Mouse (Mus musculus) adrenal gland, postnatal 36 days (tissue): Measurements from ENCODE around the gene St13. TPM values are rescaled to one million over a fixed set of nuclear protein-coding genes. Genes with fewer than 3 reads are reported as not detected.

Experiments used
- DNase-seq, 2 experiments: peaks; one replicate each; pipeline ENCODE4 v3.0.0; 2021; ENCODE audit warnings: mixed read lengths in 1 of 2
- total RNA-seq, 2 experiments: library from RNA; stranded (reverse); gene quantifications; 2 replicates each; pipeline ENCODE4 v1.2.3; 2021

St13 gene
- total RNA-seq, 2 experiments from 2014 or later, result 223 to 268 TPM

DNA sequence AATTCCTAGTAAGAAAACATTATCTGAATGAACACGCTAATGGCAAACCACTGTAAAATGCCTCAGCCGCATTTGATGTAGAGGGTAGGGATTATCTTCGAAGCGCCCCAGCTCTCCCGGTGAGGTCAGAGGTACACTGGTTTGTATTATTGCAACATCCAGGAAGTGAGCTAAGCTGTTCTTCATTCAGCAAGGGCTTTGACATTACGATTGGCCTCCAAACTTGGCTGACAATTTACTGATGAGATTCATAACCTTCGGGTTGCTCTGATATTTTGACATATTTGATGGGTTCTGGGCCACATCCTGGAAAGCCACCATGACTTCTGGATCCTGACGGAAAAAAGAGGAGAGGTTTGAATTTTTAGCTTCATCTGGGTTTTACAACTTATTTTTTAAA, 34.6 kb downstream of the St13 start:
- DNase-seq, result peak; percentile 44 to 58

DNA sequence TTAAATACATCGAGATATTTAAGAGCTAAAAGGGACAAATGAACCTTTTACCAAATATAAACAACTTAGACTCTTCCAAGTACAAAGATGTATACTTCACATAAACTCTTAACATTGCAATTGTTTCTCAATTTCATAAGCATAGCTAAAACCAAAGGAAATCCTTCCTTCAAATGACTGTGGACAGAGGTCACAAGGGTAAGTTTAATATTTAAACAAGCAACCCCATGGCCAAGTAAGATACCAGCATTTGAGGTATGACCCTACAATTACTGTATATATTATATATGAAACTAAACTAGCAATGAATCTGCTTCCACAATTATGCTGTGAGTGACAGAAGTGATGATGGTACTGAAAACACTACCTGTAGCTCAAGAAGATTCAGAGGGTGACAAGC, 35.6 kb downstream of the St13 start:
- no peak for DNase-seq

DNA sequence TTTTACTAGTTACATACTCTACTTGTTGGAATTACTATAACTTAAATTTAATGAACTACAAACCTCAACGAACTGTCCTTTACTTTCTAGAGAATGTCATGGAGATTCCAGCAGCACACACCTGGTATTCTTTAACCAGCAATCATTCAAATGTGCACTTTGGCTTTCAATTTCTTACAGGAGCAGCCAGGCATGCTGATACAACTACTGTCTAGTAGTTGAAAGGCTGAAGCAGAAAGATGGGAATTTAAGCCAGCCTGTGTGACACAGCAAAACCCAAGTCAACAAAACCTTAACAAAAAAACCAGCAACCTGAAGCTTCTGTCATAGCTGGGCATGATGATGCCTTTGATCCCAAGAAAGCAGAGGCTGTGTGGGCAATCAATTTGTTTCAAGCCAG, 37.4 kb downstream of the St13 start:
- DNase-seq, result no peak

DNA sequence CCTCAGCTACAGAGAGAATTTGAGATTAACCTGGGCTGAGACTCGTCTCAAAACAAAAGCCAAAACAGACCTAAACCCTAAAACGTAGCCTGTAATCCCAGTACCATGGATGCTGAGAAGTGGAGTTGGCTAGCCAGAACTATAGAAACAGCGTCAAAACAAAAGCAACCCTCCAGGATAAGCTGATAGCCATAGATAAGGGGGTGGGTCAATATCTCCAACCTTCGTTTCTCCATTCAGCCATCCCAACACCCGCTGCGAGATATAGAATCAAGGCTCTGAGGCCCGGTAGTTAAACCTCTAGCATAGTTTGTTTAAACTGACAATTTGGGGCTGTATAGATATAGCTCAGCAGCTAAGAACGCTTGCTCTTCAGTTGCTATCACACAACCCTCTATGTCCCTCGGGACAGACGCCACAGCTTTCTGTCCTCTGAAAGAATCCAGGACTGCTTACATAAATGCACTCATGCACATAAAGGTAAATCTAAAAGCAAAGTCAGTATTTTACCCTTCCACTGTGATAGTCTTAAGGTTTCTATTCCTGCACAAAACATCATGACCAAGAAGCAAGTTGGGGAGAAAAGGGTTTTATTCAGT, 38.4 kb downstream of the St13 start:
- DNase-seq, result no peak

DNA sequence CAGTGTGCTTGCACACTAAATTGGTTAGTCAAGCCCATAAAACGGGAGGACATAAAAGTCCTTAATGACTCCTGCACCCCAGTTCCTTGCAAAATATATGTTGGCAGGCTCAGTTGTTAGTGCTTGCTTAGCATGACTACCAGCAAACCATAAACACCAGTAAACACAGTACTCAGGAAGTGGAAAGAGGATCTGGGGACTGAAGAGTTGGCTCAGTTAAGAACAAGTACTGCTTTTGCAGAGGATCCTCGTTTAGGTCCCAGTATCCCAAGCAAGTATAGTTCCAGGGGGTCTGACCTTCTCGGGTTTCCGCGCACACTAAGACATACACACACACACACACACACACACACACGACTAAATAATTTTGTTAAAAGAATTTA, 38.9 kb downstream of the St13 start:
- DNase-seq, result peak in 1 of 2 experiments; percentile 9

DNA sequence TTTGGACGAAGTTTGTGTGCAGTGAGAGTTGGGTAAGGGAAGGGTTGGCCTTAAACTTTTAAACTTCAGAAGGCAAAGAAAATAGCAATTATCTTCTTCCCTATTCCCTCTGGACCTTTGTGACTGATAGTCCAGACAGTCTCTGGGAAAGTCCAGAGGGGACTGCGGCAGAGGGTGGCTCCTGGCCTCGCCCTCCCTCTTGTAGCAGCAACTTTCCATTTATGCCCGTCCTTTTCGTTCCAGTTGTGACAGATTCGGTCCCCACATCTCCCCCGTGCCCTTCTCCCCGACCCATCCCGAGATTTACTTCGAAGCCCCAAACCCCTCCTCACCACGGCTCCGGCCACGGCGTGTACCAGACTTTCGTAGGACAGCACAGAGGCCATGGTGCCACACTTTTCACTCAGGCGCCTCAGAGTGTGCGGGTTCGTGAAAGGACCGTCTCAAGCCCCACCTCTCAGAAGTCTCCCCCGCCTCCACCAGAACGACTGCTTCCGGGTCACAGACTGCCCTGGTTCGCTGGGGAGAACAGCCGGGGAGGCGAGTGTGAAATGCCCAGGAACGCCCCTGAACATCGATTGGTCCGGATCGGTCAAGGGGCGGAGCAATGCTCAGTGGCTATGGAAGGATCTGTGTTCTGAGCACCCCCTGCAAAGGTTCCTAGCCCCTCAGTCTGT, 39.4 kb downstream of the St13 start, which contains the start of gene Slc25a17:
Gene Slc25a17, minus strand, starts transcription at position 468 of the 677 bp plus-strand sequence.
- peak; percentile 97 to 98 for DNase-seq

DNA sequence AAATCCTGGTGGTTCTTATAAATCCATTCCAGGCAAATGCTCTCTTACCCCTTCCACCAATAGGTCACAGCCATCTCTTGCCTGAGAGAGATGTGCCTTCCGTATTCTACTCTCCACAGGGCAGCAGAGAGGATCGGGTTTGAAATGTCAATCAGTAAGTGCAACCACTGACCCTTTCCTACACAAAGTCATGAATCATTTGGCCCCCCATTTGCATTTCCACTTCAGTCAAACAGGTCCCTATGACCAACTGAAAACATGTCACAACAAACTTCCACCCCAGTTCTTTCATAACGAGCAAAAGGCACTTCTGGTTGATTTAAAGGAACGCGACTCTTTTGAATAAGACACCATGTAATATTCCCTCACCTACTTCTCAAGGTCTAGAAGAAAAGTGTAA, 40.5 kb downstream of the St13 start:
- no peak for DNase-seq

DNA sequence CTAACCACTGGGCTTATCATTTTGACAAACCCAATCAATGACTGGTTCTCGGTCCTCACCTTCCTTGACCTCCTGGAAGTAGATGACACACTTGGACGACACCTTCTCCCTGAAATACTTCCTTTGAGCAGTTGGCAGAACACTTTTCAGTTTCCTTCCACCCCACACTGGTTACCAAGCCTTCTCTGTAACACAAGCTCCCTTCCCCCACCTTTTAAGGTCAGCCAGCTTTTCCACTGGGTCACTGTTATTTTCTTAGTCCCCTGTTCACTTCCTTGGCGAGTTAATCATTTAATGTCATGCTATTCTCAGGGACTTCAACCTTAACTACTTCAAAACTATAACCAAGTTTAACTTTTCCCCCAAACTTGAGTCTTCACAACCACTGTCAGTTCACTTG, 40.9 kb downstream of the St13 start:
- no peak for DNase-seq

DNA sequence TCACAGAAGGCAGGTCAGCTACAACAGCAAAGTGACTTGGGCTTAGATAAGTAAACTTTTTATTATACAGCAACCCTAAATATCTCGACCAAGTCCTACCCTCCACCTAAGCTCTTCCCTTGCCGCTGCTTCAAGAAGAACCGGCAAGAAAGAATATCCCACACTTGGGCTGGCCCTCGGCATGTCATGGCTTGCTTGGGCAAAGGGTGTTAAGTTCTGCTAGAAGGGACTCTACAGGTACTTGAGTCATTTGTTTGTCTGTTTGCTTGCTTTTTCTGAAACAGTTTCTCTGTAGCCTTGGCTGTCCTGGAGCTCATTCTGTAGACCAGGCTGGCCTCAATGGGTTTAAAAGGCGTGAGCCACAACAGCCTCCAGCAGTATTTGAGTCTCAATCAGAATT, 42.9 kb downstream of the St13 start:
- DNase-seq, result no peak

DNA sequence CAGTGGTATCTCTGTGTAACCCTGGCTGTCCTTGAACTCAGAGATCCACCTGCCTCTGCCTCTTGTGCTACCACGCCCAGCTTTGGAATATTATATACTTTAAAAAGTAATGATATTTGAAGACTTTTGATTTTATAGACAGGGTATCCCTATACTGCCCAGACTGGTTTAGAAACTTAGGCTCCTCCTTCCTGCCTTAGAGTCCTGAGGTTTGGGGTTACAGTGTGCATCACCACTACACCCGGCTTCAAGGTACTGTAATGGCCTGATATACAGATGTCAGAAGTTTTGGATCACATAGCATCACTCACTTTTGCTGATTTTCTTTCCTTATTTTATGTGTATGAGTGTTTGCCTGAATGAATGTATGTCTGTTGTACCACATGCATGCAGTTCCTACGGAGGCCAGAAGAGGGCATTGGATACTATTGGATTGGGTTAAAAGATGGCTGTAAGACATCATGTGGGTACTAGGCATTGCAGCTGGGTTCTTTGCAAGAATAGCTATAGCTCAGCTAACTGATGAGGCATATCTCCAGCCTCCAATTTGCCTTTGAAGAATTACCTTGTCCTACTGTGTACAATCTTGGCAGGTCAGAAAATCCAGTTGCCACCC, 44.6 kb downstream of the St13 start:
- DNase-seq, result peak; percentile 64 to 72

DNA sequence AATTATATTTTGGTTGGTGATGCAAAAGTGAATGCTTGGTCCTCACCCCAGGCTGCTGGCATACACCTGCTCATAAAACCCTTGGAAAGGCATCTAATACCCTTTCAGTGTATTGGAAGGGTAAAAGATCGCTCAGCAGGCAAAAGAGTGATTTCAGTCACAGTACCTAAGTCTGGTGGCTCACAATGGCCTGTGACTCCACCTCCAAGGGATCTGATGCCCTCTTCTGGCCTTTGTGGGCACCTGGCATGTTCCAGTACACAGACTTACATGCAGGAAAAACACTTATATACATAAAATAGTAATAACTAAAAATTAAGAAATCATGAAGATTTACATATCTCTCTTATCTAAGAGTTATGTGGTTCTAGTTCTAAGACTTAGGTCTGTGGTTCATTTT, 47.2 kb downstream of the St13 start:
- peak; percentile 32 to 33 for DNase-seq

DNA sequence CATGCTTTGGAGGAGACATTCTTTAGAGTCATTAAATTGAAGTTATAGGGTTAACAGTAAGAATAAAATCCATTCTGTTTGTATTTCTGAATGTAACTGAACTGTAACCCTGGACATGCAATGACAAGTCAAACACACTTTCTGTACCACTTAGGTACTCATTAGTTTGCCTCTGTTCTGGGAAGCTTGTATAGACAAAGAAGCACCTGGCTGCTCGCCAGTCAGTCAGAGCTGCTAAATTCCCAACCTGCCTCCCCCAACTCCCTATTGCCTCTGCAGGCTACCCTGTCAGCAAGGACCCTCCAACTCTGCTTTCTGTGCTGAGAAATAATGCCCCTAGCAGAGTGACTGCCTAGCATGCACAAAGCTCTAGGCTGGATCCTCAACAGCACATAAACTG, 49.5 kb downstream of the St13 start:
- no peak for DNase-seq

DNA sequence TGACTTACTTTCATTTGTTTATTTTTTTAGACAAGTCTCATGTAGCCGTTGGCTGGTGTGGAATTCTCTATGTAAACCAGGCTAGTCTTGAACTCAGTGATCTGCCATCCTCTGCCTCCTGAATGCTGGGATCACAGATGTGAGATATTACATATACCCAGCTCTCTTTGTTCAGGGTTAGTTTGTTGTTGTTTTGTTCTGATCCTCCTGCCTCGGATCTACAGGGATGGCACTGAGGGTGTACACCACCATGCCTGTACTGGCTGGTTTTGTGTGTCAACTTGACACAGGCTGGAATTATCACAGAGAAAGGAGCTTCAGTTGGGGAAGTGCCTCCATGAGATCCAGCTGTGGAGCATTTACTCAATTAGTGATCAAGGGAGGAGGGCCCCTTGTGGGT, 51.5 kb downstream of the St13 start:
- DNase-seq, result no peak

DNA sequence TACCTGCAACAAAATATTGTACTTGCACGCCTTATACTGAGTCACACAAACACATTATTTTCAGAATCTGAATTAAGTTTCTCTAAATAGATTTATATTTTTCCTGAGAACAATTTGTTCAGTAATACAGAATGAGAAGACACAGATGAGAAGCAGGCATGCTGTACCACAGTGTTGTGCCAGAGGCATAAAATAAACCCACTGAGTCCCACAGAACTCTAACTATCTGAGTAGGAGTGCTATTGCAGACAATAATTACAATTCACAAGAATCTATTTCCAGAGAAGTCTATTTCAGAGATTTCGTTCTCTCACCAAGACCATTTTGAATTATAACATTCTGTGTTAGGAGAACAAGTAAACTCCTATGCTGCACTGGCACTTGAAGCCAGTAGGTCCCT, 52.4 kb downstream of the St13 start:
- no peak for DNase-seq

DNA sequence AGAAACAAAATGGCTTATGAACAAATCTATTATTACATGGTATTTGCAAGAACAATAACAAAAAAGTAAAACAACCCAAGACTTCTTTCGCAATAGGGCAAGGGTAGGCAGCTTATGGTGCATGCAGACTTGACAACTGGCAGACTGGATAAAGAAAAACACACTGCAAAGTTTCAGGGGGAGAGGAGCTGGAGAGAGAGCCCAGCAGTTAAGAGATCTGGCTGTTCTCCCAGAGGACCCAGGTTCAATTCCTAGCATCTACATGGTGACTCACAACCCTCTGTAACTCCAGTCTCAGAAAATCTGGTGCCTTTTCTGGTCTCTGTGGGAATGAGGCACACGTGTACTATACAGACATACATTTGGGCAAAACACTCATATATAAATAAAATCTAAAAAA, 58.5 kb downstream of the St13 start:
- DNase-seq, result no peak

DNA sequence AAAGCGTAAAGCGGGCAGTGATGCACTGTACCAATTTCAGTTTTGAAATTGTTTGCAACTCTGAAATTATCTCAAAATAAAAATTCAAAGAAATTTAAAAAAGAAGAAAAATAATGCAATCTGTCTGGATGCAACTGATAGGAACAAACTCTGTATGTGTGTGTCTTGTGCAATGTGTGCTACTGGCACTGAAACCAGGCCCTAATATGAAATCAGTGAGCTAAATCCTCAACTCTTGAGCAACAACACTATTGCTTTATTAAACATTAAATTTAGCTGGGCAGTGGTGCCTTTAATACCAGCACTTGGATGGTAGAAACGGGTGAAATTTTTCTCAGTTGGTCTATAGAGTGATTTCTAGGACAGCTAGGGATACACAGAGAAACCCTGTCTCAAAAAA, 60.7 kb downstream of the St13 start:
- DNase-seq, result no peak

DNA sequence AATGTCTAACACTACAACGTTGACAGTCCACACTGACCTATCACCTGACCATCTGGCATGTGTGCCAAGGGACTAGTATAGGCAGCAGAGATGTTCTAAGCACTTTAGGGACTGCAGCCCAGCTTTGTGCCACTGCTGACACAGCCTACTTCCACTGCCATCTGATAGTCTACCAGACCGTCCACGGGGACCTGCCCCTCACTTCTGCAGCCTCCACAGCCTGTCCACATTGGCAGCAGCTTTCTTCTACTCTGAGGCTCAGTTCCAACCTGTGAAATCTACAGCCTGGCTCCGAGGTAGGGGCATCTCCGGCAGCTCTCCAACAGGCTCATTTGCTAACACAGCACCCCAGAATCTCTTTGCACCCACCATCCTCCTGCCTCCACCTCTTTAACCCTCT, 63.4 kb downstream of the St13 start:
- DNase-seq, result no peak

DNA sequence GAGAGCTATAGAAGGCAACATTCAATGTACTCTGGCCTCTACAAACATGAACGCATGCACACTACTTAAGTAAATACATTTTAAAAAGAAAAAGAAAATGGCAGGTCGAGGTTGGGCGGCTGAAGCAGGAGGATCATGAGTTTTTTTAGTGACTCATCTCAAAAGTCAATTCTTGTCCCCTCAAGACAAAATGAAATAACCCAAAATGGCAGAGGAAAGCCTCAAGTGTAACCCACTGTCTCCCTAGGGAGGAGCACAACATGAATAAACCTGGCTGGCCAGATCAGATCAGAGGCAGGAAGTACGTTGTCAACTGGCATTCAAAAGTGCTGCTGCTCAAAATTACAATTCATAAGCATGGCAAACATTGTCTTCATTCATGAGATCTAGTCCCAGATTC, 67.4 kb downstream of the St13 start:
- no peak for DNase-seq

DNA sequence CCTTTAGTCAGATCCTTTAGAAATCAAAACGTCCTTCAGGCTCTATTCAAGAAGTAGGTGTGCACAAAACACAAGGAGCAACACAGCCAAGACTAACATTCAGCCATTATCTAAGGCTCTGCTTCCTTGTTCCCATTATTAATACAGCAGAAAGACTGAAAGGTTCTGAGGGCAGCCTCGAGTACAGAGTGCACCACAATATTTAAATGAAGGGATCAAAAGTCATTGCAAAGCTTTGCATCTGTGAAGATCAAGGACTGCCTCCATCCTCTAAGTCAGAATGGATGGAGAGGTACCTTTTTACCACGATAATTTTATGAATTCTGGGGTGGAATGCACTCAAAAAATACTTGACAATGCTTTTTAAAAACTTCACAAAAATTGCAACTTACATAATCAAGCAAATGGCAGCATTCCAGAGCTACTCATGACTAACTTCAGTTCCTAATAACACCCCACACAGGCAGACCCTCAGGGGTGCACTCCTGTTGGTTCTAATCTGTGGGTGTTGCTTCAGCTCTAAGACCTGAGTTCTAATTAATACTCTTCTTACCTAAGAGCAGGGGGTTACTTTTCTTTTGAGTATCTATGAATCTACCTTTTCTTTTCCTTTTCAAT, 69.0 kb downstream of the St13 start:
- no peak for DNase-seq

DNA sequence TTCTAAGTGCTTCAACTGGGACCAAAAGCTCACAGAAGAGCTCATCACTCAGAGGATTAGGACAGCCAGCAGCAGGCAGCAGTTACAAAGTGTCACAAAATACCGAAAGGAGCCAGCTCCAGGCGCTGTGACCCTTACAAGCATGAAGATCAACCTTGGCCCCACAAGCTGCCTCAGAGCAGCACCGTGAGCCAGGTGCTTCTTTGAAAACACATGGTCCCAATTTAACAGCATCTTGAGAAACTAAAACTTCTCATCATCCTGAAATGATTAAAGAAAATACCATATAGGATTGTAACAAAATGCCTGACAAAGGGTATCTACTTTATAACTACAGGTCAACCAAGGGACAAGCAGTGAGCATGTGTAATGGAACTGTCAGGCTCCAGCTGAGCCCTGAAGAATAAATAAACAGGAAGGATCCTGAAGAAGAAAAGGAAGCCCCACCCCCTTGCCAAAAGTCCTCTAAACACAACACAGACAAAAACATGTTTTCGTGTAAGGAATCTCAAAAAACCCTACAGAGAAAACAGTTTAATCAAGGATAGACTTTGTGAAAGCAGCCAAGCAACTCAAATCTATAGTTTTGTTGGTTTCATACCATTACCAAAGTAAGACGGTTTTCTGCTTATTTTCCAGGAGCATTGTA, 70.0 kb downstream of the St13 start:
- DNase-seq, result no peak

DNA sequence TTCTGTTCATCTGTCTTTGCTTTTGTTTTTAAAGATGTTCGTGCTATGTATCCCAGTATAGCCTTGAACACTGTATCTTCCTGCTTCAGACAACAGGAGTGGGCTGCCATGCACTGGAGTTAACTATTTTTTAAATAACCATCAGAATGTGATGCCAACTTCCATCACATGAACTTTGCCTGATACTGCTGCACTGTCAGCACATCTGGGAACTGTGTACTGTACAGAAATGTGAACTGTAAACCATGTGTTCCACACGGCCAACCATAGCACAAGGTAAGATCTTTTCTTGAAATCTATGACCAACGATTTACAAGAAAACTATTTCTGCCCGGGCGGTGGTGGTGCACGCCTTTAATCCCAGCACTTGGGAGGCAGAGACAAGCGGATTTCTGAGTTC, 72.4 kb downstream of the St13 start:
- no peak for DNase-seq

DNA sequence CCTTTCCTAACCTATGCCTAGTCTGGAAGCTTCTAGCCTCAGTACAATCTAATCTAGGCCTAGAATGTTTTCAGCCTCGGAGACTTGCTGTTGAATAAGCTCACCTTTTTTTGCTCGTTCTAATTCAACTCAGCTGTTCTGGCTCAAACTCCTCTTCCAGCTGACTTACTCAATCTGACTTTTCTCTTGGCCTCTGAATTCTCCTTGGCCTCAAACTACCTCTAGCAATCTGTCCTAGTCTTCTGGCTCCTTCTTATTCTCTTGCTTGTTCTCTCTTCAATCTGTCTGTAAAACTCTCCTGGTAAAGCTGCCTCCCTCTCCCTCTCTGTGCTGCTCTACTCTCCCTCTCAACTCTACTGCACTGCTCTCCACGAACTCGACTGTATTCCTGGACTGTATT, 74.9 kb downstream of the St13 start:
- no peak for DNase-seq

DNA sequence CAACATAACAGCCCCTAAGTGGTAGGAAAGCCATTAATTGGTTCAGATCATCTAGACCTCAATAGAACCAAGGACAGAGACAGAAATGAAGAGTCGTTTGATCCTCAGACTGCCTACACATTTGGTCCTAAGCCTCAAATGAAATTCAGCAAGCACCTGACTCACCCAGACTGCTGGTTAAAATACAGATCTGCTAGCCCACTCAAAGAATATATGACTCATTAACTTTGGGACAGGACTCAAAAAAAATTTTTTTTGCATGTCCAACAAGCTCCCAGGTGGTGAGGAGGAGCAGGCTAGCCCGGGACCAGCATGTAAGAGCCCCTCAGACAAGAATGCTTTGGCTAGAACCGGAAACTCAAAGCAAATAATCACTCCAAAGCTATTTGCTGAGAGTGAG, 79.7 kb downstream of the St13 start:
- no peak for DNase-seq
